Comparison of ENCODE assay signal across 8 mouse cellular contexts in genomic region chr4:47353416-47354111, GRCm38 (mm10). TPM values are rescaled to one million over a fixed set of nuclear protein-coding genes. Genes with fewer than 3 reads are reported as not detected.
DNase-seq lines count a peak whose midpoint lies in the region; ATAC-seq and TF ChIP-seq lines count a peak whose summit lies in the region.

No protein-coding gene starts in this region.

- peaks cover 57% of the 10 kb centered on the region for H3K27me3 ChIP-seq in erythroblast, embryonic 14.5 days (ENCODE audit: control insufficient read depth)
- H3K27me3 ChIP-seq in hindbrain, embryonic 10.5 days (ENCODE audit: insufficient read depth, poor library complexity, severe bottlenecking): peaks cover 16% of the 10 kb centered on the region

- H3K4me3 ChIP-seq in erythroblast, embryonic 14.5 days (replicated peaks): peak overlapping the region; percentile 78
- H3K4me3 ChIP-seq in bone marrow macrophage, adult 2 months (ENCODE audit: insufficient read depth, low read length): peak overlapping the region; percentile 84
- H3K4me3 ChIP-seq in hindbrain, embryonic 10.5 days: peak overlapping the region; percentile 93

- no peak for TF ChIP-seq CTCF in bone marrow macrophage, adult 2 months (IDR thresholded peaks at IDR 0.05; ENCODE audit: low read depth, low read length)

- no peaks in the 10 kb centered on the region for H3K9me3 ChIP-seq in erythroblast, embryonic 14.5 days (ENCODE audit: control insufficient read depth, low read length)
- H3K9me3 ChIP-seq in hindbrain, embryonic 10.5 days: no peaks in the 10 kb centered on the region

- peaks cover 22% of the 10 kb centered on the region for H3K4me1 ChIP-seq in erythroblast, embryonic 14.5 days (ENCODE audit: control insufficient read depth)
- peaks cover 37% of the 10 kb centered on the region for H3K4me1 ChIP-seq in bone marrow macrophage, adult 2 months (ENCODE audit: control insufficient read depth, insufficient read depth, low read length)
- peaks cover 47% of the 10 kb centered on the region for H3K4me1 ChIP-seq in hindbrain, embryonic 10.5 days (replicated peaks)

- whole genome bisulfite sequencing in hindbrain, embryonic 10.5 days: under 1% methylated on average over 69 of the region's 73 CpGs

- no peak for TF ChIP-seq POLR2A in bone marrow macrophage, adult 2 months (IDR thresholded peaks at IDR 0.05; ENCODE audit: borderline replicate concordance, low read depth, low read length)

- DNase-seq in hindbrain, embryonic 10.5 days (ENCODE audit: low spot score): peak; percentile 68
- peak; percentile 40 to 41 for DNase-seq in layer of hippocampus, postnatal 14 days (ENCODE audit: low spot score in 2 of 2)
- DNase-seq in lung, postnatal 14 days: peak; percentile 77
- DNase-seq in right cerebral cortex, postnatal 10 days (ENCODE audit: low spot score in 2 of 2): peak; percentile 57 to 58

- no peaks in the 10 kb centered on the region for H3K36me3 ChIP-seq in erythroblast, embryonic 14.5 days (ENCODE audit: control insufficient read depth)
- H3K36me3 ChIP-seq in hindbrain, embryonic 10.5 days: no peaks in the 10 kb centered on the region

- peak overlapping the region; percentile 70 for H3K27ac ChIP-seq in bone marrow macrophage, adult 2 months (ENCODE audit: insufficient read depth, low read depth, low read length)
- peak overlapping the region; percentile 99 for H3K27ac ChIP-seq in hindbrain, embryonic 10.5 days

- no peak for ATAC-seq in erythroblast, adult 5-6 weeks (replicated peaks; ENCODE audit: low FRiP score, poor library complexity, severe bottlenecking)
- ATAC-seq in erythroid progenitor cell, adult 5-6 weeks (replicated peaks; ENCODE audit: low FRiP score, poor library complexity, severe bottlenecking): peak; percentile 35; the same call in 1 of the 2 replicates

RNA-seq across cellular contexts. Expression of gene Tgfbr1, which starts 0.5 kb away (rescaled TPM):
- polyA plus RNA-seq in erythroblast, embryonic 14.5 days (2012): 0.01 and 0.03 TPM in 2 replicates
- total RNA-seq in erythroblast, adult 5-6 weeks (2015; ENCODE audit: low replicate concordance): 5.0 and 6.3 TPM in 2 replicates
- 7.8 and 8.1 TPM in 2 replicates for total RNA-seq in erythroblast, adult 5-6 weeks (2017; ENCODE audit: low replicate concordance)
- 52.0 and 52.1 TPM in 2 replicates for polyA plus RNA-seq in bone marrow macrophage, adult 2 months (2012; ENCODE audit: insufficient read depth, insufficient read length, missing spikeins)
- 4.6 and 8.6 TPM in 2 replicates for total RNA-seq in erythroid progenitor cell, adult 5-6 weeks (2015; ENCODE audit: low replicate concordance)
- 6.4 and 7.5 TPM in 2 replicates for total RNA-seq in erythroid progenitor cell, adult 5-6 weeks (2017; ENCODE audit: low replicate concordance)
- polyA plus RNA-seq in hindbrain, embryonic 10.5 days (2016; fragmentation: Nextera tagmentation; extraction: Ambion mirVana): 85.8 and 92.0 TPM in 2 replicates
- 10 to 100 TPM; 24.5 to 26.1 TPM for total RNA-seq in layer of hippocampus, postnatal 14 days (2021)
